Mouse (Mus musculus): Measurements from ENCODE around the gene Adgrg7.

- TF ChIP-seq CTCF (IDR thresholded peaks at IDR 0.05; ENCODE audit: low read depth), result no peak
- TF ChIP-seq EP300 (optimal IDR thresholded peaks at IDR 0.05), result no peak
Observed at GRCm38 (mm10) chr16:56686747-56687146, 108.9 kb downstream of the Adgrg7 start.

Measured in stomach, postnatal 0 days (tissue).